Mouse (Mus musculus) kidney, postnatal 10 days (tissue): ENCODE measurements around the gene Pifo.

Experiments
- DNase-seq: peaks from one replicate; pipeline ENCODE4 v3.0.0; 2021; ENCODE audit warnings: mixed read lengths

Pifo gene

DNA sequence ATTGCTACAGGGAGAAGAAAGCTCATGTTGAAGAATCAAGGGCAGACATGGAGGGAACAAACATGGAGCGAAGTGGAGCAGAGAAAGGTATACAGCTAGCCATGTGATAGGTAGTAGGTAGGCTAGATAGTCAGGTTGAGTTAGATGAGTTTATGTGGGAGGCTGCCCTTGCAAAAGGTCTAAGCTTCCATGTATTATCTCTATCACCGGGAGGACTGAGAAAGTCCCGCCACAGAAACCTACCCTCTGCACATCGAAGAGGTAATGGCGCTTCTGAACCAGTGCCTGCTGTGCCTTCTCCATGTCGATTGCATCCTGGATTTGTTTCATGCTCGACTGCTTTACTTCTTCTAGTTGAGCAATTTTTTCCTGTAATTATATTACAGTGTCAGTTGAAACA, 63.1 kb downstream of the Pifo start:
- DNase-seq: no peak
